Mouse (Mus musculus) intestine, embryonic 16.5 days (tissue): ENCODE data around the gene Elf4. TPM values are rescaled to one million over a fixed set of nuclear protein-coding genes. Genes with fewer than 3 reads are reported as not detected.

Experiments used
- ATAC-seq: fragments of 200-750 bp; cut with Nextera tagmentation; 2 replicates; pipeline ENCODE4 v1.8.0; 2017; ENCODE audit warnings: moderate TSS enrichment, moderate library complexity
- H3K27ac ChIP-seq: fragments of 300-500 bp; sonication (generic); 2 replicates; pipeline ENCODE4 v1.5.1; 2014; ENCODE audit warnings: mild to moderate bottlenecking, low read length
- H3K27me3 ChIP-seq: fragments of 300-500 bp; sonication (generic); replicated peaks from 2 replicates; pipeline ENCODE4 v1.6.1; 2014; ENCODE audit warnings: low read length, control low read depth, mixed read lengths; ENCODE audit not compliant: control insufficient read depth, insufficient read depth
- H3K36me3 ChIP-seq: fragments of 300-500 bp; sonication (generic); 2 replicates; pipeline ENCODE4 v1.6.1; 2014; ENCODE audit warnings: low read length, control low read depth; ENCODE audit not compliant: control insufficient read depth, insufficient read depth
- H3K4me1 ChIP-seq: fragments of 300-500 bp; sonication (generic); 2 replicates; pipeline ENCODE4 v1.6.1; 2014; ENCODE audit warnings: low read length, control low read depth, mixed read lengths; ENCODE audit not compliant: control insufficient read depth, insufficient read depth
- H3K4me2 ChIP-seq: fragments of 300-500 bp; sonication (generic); 2 replicates; pipeline ENCODE4 v1.6.1; 2014; ENCODE audit warnings: low read depth, low read length, control low read depth
- H3K4me3 ChIP-seq: fragments of 300-500 bp; sonication (generic); 2 replicates; pipeline ENCODE4 v1.5.1; 2014; ENCODE audit warnings: mild to moderate bottlenecking, low read length
- H3K9ac ChIP-seq: fragments of 300-500 bp; sonication (generic); 2 replicates; pipeline ENCODE4 v1.6.1; 2014; ENCODE audit warnings: low read depth, low read length
- H3K9me3 ChIP-seq: fragments of 300-500 bp; sonication (generic); 2 replicates; pipeline ENCODE4 v1.6.1; 2016; ENCODE audit warnings: low read length, control low read depth; ENCODE audit not compliant: control insufficient read depth
- WGBS: fragments of 180-500 bp; shearing (Covaris S2); extraction: QIAGEN DNeasy Blood & Tissue Kit; methylation state at CpG from one replicate; pipeline ENCODE4 v1.1.7; 2014; 5-methylcytosine and 5-hydroxymethylcytosine counted together
- polyA plus RNA-seq: library from polyadenylated mRNA; unstranded; fragments of >200 nt; fragmentation: Nextera tagmentation; extraction: Ambion mirVana; gene quantifications from 2 replicates; pipeline ENCODE4 v1.2.1, GENCODE M21; 2015

Gene Elf4
- polyA plus RNA-seq, 1 experiment from 2014 or later: 11.8 TPM

DNA sequence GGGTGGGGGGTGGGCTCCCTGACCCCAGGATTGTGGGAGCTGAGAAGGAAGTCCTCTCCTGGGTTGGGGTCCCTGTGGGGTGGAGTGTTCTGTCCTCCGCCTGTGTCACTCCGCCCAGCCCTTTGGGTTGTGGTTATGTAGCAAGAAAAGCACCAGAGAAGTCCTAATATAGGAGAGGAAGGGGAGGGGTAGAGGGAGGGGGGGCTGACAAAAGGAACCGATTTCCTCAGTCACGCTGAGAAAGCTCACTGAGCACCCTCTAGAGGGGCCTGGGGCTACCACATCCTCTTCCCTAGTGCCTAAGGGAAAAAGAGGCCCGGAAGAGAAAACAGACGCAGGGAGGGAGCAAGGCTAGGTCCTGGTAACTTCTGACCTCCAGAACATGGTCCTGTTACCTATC is 33.4 kb downstream of the Elf4 start:
- no peak overlapping the region for H3K4me2 ChIP-seq
- H3K9ac ChIP-seq: no peak overlapping the region
- H3K4me3 ChIP-seq: no peak overlapping the region
- H3K4me1 ChIP-seq: peaks cover 31% of the 10 kb centered on the region
- H3K27ac ChIP-seq: no peak overlapping the region
- no peak for ATAC-seq
- no peaks in the 10 kb centered on the region for H3K9me3 ChIP-seq
- H3K36me3 ChIP-seq: no peaks in the 10 kb centered on the region
- H3K27me3 ChIP-seq: no peaks in the 10 kb centered on the region
- WGBS: 37% methylated on average over 6 of the region's 6 CpGs

GRCm38 (mm10) chrX:48429100-48429499 is 33.8 kb downstream of the Elf4 start:
- Histone ChIP-seq H3K4me2 (no peak overlapping the region), H3K27me3 (no peaks in the 10 kb centered on the region), H3K9ac (no peak overlapping the region), H3K36me3 (no peaks in the 10 kb centered on the region), H3K27ac (no peak overlapping the region), H3K4me1 (peaks cover 27% of the 10 kb centered on the region), H3K4me3 (no peak overlapping the region), H3K9me3 (no peaks in the 10 kb centered on the region)
- no peak for ATAC-seq

- Histone ChIP-seq H3K9ac (no peak overlapping the region), H3K4me3 (no peak overlapping the region), H3K27ac (no peak overlapping the region), H3K4me1 (peaks cover 25% of the 10 kb centered on the region), H3K27me3 (no peaks in the 10 kb centered on the region), H3K9me3 (no peaks in the 10 kb centered on the region), H3K36me3 (no peaks in the 10 kb centered on the region), H3K4me2 (no peak overlapping the region)
- no peak for ATAC-seq
- WGBS: 82% methylated on average over 8 of the region's 8 CpGs
Measured at GRCm38 (mm10) chrX:48428642-48429041, 34.3 kb downstream of the Elf4 start.

DNA sequence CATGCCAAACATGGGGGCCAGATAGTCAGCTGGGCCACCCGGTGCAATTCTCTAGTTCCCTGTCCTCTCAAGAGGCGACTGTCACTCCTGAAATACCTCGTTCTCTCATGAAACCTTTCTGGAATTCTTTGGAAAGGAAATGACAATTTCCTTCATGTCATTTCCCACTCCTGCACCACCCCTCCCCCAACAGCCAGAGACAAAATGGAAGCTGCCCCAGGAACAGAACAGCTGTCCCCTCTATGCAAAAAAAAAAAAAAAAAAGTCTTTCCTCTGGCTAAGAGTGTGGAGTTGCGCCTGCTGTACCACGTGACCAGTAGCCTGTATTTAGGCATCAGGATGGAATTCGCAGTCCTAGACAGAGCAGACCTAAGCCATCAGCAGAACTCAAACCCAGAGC is 34.7 kb downstream of the Elf4 start:
- no peak overlapping the region for H3K4me3 ChIP-seq
- H3K4me2 ChIP-seq: no peak overlapping the region
- ATAC-seq: no peak
- no peak overlapping the region for H3K9ac ChIP-seq
- H3K4me1 ChIP-seq: peaks cover 21% of the 10 kb centered on the region
- no peaks in the 10 kb centered on the region for H3K27me3 ChIP-seq
- 68% methylated on average over 6 of the region's 6 CpGs for WGBS
- H3K27ac ChIP-seq: no peak overlapping the region
- H3K9me3 ChIP-seq: no peaks in the 10 kb centered on the region
- no peaks in the 10 kb centered on the region for H3K36me3 ChIP-seq

- no peaks in the 10 kb centered on the region for H3K9me3 ChIP-seq
- 52% methylated on average over 7 of the region's 7 CpGs for WGBS
- no peaks in the 10 kb centered on the region for H3K36me3 ChIP-seq
- ATAC-seq: peak; percentile 19; the same call in 1 of the 2 replicates
- peak overlapping the region; percentile 46; the same call in 1 of the 2 replicates for H3K27ac ChIP-seq
- H3K4me1 ChIP-seq: peaks cover 18% of the 10 kb centered on the region; the same call in 1 of the 2 replicates
- H3K4me3 ChIP-seq: no peak overlapping the region
- no peak overlapping the region for H3K9ac ChIP-seq
- H3K27me3 ChIP-seq: no peaks in the 10 kb centered on the region
- H3K4me2 ChIP-seq: peak overlapping the region; percentile 11; the same call in 1 of the 2 replicates
Measured at GRCm38 (mm10) chrX:48425280-48425679, 37.7 kb downstream of the Elf4 start.

DNA sequence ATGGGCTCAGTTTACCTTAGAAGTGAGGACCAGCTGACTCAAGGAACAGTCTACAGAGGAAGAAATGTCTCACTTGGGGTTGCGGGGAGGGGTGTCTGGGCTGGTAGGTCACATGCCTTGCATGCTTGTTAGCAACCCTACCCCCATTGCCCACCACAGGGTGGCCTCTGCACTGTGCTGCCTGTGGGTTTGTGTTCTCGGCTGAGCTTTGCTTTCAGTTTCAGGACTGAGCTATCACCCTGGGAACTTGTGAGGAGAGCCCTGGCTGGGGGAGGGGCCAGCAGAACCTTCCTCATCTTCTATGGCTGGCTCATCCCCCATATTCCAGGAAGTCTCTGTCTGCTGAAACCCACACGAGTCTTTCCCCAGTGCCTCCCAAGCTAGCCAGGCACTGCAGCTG is 38.3 kb downstream of the Elf4 start:
- WGBS: 53% methylated on average over 3 of the region's 3 CpGs
- Histone ChIP-seq H3K4me1 (peaks cover 18% of the 10 kb centered on the region; the same call in 1 of the 2 replicates), H3K4me2 (peak overlapping the region; percentile 11; the same call in 1 of the 2 replicates), H3K9ac (no peak overlapping the region), H3K27ac (peak overlapping the region; percentile 46), H3K9me3 (no peaks in the 10 kb centered on the region), H3K27me3 (no peaks in the 10 kb centered on the region), H3K4me3 (no peak overlapping the region), H3K36me3 (no peaks in the 10 kb centered on the region)
- ATAC-seq: peak; percentile 71

DNA sequence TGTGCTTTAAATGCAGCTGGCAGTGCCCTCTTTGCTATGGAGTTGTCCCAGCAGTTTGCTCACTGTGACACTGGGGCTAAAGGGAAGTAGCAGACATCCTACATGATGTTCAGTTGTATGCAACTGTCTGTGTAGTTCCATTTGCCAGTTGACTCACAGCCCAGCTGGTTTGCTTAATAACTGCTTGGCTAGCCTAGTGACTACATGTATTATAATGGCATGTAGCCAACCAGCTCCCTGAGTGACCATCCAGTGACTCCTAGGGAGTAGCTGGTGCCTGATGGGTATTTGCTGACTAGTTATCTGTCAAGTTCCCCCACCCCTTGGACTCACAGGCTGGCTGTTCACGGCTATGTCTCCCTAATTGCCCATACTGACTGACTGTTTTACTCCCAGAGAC is 39.3 kb downstream of the Elf4 start:
- H3K4me2 ChIP-seq: no peak overlapping the region
- H3K36me3 ChIP-seq: no peaks in the 10 kb centered on the region
- no peak for ATAC-seq
- peaks cover 18% of the 10 kb centered on the region for H3K4me1 ChIP-seq
- no peak overlapping the region for H3K27ac ChIP-seq
- H3K27me3 ChIP-seq: no peaks in the 10 kb centered on the region
- no peak overlapping the region for H3K9ac ChIP-seq
- WGBS: 53% methylated on average over 1 of the region's 1 CpGs
- no peak overlapping the region for H3K4me3 ChIP-seq
- no peaks in the 10 kb centered on the region for H3K9me3 ChIP-seq

DNA sequence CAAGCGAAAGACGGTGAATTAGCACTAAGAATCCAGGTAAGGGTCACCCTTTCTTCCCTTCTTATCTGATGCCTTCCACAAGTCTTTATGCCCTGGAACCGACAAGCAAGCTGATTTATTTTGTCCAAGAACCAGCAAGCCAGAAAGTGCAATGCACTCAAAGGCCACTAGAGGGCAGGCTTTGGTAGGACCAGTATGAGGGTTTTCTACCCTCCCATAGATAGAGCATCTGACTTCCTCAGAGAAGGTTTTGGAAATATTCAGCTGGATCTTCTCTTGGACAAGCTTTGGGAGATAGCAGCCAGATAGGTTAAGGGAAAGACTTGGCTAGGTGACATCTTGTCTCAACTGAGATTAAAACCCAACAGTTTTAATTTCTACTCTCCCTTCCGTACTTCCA is 39.9 kb downstream of the Elf4 start:
- H3K27ac ChIP-seq: no peak overlapping the region
- H3K4me1 ChIP-seq: peaks cover 16% of the 10 kb centered on the region
- H3K4me3 ChIP-seq: no peak overlapping the region
- H3K9ac ChIP-seq: no peak overlapping the region
- no peak for ATAC-seq
- H3K27me3 ChIP-seq: no peaks in the 10 kb centered on the region
- H3K9me3 ChIP-seq: no peaks in the 10 kb centered on the region
- no peak overlapping the region for H3K4me2 ChIP-seq
- H3K36me3 ChIP-seq: no peaks in the 10 kb centered on the region
- WGBS: 40% methylated on average over 4 of the region's 4 CpGs

DNA sequence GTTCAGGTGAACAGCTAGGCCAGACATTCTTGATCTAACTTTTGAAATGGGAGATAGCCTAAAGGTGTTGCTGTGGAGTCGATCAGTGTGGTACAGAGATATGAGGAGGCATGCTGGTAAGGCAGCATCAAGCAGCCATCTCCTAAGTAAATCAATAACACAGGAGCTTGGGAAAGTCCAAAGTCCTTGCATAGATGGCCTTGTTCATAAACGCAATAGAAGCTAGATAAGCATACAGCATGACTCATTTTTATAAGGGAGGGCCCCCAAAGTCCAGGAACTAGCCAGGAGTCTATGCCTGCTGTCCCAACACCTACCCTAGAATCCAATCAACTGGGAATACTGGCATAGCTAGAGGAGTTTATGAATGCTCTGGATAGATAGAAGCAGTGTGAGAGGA is 44.5 kb downstream of the Elf4 start:
- peak overlapping the region; percentile 19; the same call in 1 of the 2 replicates for H3K4me2 ChIP-seq
- no peaks in the 10 kb centered on the region for H3K36me3 ChIP-seq
- H3K4me1 ChIP-seq: no peaks in the 10 kb centered on the region; the same call in 1 of the 2 replicates
- 62% methylated on average over 2 of the region's 2 CpGs for WGBS
- peak overlapping the region; percentile 82 for H3K27ac ChIP-seq
- H3K9me3 ChIP-seq: no peaks in the 10 kb centered on the region
- H3K9ac ChIP-seq: no peak overlapping the region
- no peak overlapping the region for H3K4me3 ChIP-seq
- H3K27me3 ChIP-seq: no peaks in the 10 kb centered on the region
- peak; percentile 92 for ATAC-seq

GRCm38 (mm10) chrX:48414291-48414690 is 48.6 kb downstream of the Elf4 start:
- Histone ChIP-seq H3K36me3 (no peaks in the 10 kb centered on the region), H3K9me3 (no peaks in the 10 kb centered on the region), H3K27ac (no peak overlapping the region), H3K27me3 (no peaks in the 10 kb centered on the region), H3K4me2 (no peak overlapping the region), H3K4me1 (no peaks in the 10 kb centered on the region; the same call in 1 of the 2 replicates), H3K4me3 (no peak overlapping the region), H3K9ac (no peak overlapping the region)
- 81% methylated on average over 5 of the region's 5 CpGs for WGBS
- ATAC-seq: no peak
